Mouse (Mus musculus) neural tube, embryonic 13.5 days (tissue): Measurements from ENCODE around the gene Mpig6b. TPM values are rescaled to one million over a fixed set of nuclear protein-coding genes. Genes with fewer than 3 reads are reported as not detected.
A peak's percentile ranks its signal among the peaks of the same experiment; 100 is the strongest.

Experiments used
- ATAC-seq: fragments of 200-750 bp; cut with Nextera tagmentation; 2 replicates; pipeline ENCODE4 v1.8.0; 2017; ENCODE audit warnings: low read depth, mild to moderate bottlenecking, moderate TSS enrichment, moderate library complexity
- H3K27ac ChIP-seq: fragments of 300-500 bp; sonication (generic); replicated peaks from 2 replicates; pipeline ENCODE4 v1.5.1; 2015; ENCODE audit warnings: moderate library complexity, mild to moderate bottlenecking, inconsistent platforms
- H3K27me3 ChIP-seq: fragments of 300-500 bp; sonication (generic); 2 replicates; pipeline ENCODE4 v1.6.1; 2015; ENCODE audit warnings: mild to moderate bottlenecking, inconsistent platforms
- H3K36me3 ChIP-seq: fragments of 300-500 bp; sonication (generic); 2 replicates; pipeline ENCODE4 v1.6.1; 2015; ENCODE audit warnings: mild to moderate bottlenecking, inconsistent platforms
- H3K4me1 ChIP-seq: fragments of 300-500 bp; sonication (generic); replicated peaks from 2 replicates; pipeline ENCODE4 v1.6.1; 2015; ENCODE audit warnings: inconsistent platforms
- H3K4me2 ChIP-seq: fragments of 300-500 bp; sonication (generic); 2 replicates; pipeline ENCODE4 v1.6.1; 2015; ENCODE audit warnings: inconsistent platforms, mild to moderate bottlenecking, moderate library complexity
- H3K4me3 ChIP-seq: fragments of 300-500 bp; sonication (generic); 2 replicates; pipeline ENCODE4 v1.5.1; 2015; ENCODE audit warnings: mild to moderate bottlenecking, inconsistent platforms
- H3K9ac ChIP-seq: fragments of 300-500 bp; sonication (generic); 2 replicates; pipeline ENCODE4 v1.6.1; 2015; ENCODE audit warnings: moderate library complexity, mild to moderate bottlenecking, inconsistent platforms
- H3K9me3 ChIP-seq: fragments of 300-500 bp; sonication (generic); 2 replicates; pipeline ENCODE4 v1.6.1; 2016; ENCODE audit warnings: inconsistent platforms
- WGBS: fragments of 180-500 bp; shearing (Covaris S2); methylation state at CpG from one replicate; pipeline ENCODE4 v1.1.7; 2015; 5-methylcytosine and 5-hydroxymethylcytosine counted together
- polyA plus RNA-seq: library from polyadenylated mRNA; unstranded; fragments of >200 nt; fragmentation: Nextera tagmentation; extraction: Ambion mirVana; gene quantifications from 2 replicates; pipeline ENCODE4 v1.2.1, GENCODE M21; 2015

Mpig6b gene
- polyA plus RNA-seq, 1 experiment from 2014 or later: 0.38 TPM

DNA sequence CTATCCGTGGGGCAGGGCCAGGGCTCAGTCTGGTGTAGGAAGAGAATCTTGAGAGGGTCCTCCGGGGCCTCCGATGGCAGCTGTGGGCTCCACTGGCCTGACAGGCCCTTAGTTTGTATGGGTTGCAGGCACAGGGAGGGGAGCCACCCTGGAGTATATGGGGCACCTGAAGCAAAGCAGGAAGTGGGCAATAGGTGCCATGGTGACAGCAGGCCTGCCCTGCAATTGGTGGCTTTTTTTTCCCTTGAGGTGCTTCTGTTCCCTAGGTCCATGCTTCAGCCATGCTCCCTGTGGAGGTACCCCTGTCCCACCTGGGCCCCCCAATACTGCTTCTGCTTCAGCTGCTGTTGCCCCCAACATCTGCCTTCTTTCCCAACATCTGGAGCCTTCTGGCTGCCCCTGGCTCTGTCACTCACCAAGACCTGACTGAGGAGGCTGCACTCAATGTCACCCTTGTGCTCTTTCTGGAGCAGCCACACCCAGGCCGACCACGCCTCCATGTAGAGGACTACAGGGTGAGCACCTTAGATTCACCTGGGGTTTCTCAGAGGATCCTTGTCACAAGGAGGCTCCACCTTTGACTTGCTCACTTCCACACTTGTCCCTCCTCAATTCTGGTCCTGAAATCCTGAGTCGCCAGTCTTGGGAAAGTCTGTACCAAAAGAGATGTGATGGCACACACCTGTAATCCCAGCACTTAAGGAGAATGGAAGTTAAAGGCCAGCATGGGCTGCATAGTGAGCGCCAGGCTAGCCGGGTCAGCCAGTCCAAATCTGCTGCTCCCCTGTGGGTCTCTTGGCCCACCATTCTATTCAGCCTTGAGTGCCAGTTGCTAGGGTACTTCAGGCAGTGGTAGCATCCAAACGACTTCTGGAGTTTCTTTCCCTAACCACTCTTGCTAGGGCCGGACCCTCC, 48.9 kb downstream of the Mpig6b start:
- Histone ChIP-seq H3K27ac (no peak overlapping the region), H3K4me3 (no peak overlapping the region), H3K4me2 (no peak overlapping the region), H3K4me1 (peaks cover 21% of the 10 kb centered on the region), H3K9me3 (no peaks in the 10 kb centered on the region), H3K36me3 (peaks cover 57% of the 10 kb centered on the region), H3K9ac (no peak overlapping the region), H3K27me3 (no peaks in the 10 kb centered on the region)
- 80% methylated on average over 10 of the region's 10 CpGs for WGBS
- no peak for ATAC-seq

DNA sequence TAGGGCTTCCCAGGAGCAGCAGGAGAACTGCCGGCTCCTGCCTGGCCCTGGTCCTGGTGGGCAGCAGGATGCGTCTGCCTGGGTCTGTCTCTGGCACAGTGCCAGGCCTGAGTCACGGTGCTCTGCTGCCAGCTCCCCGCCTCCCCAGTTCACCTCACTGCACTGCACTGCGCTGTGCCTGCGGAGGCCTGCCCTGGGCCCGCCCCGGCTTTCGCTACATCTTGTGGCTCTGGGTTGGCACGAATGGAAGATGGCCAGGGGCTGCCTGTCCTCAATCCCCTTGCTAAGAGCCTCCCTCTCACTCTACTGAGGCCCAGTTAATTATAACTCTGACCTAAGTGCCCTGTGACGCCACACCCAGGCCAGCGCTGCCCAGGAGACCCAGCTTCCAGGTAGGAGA, 49.6 kb downstream of the Mpig6b start, which contains the start of gene Vwa7:
Vwa7 (plus strand) TSS at position 204 of the 400 bp plus-strand sequence.
- Histone ChIP-seq H3K4me3 (no peak within 1 kb of the TSS), H3K4me1 (peaks cover 17% of the 10 kb centered on the region), H3K9ac (peak within 1 kb of the TSS; percentile 31; the same call in 1 of the 2 replicates), H3K36me3 (peaks cover 64% of the 10 kb centered on the region), H3K27me3 (no peaks in the 10 kb centered on the region), H3K9me3 (no peaks in the 10 kb centered on the region), H3K27ac (no peak within 1 kb of the TSS), H3K4me2 (no peak within 1 kb of the TSS)
- peak; percentile 34; the same call in 1 of the 2 replicates for ATAC-seq
- WGBS: 61% methylated on average over 12 of the region's 12 CpGs

DNA sequence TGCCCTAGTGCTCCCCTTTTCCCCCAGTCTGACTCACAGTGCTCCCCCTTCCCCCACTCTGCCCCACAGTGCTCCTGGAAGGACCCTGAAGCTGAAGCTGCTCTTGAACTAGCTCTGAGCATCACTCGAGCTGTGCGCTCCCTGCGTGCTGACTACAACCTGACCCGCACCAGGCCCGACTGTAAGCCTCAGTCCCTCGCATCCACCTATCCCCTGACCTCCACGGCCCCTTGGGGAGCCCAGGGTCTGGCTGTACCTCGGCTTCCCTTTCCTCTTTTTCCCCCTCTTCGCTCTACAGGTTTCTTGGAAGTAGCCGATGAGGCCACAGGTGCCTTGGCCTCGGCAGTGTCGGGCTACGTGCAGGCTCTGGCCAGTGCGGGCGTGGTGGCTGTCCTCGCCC, 50.7 kb downstream of the Mpig6b start:
- Histone ChIP-seq H3K9ac (no peak overlapping the region), H3K36me3 (peaks cover 75% of the 10 kb centered on the region), H3K27ac (no peak overlapping the region), H3K27me3 (no peaks in the 10 kb centered on the region), H3K4me1 (peaks cover 11% of the 10 kb centered on the region; the same call in 1 of the 2 replicates), H3K4me2 (no peak overlapping the region), H3K4me3 (no peak overlapping the region), H3K9me3 (no peaks in the 10 kb centered on the region)
- 92% methylated on average over 16 of the region's 16 CpGs for WGBS
- ATAC-seq: no peak

DNA sequence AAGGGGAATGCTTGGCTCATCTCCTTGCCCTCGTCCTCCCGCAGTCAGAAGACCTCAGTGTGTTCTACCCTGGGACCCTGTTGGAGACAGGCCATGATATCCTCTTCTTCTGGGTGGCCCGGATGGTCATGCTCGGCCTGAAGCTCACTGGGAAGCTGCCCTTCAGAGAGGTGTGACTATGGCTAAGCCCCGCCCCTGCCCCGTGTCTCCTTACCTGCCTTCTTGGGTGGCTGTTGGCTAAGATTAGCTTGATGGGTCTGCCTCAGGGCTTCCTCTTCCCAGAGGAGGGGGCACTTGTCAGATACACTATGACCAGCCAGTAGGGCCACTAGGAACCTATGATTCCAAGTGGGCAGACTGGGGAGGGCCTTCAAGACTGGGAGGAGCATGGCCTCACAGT, 52.8 kb downstream of the Mpig6b start:
- Histone ChIP-seq H3K4me2 (no peak overlapping the region), H3K36me3 (peaks cover 94% of the 10 kb centered on the region), H3K27me3 (no peaks in the 10 kb centered on the region), H3K9me3 (no peaks in the 10 kb centered on the region), H3K27ac (no peak overlapping the region), H3K4me3 (no peak overlapping the region), H3K9ac (no peak overlapping the region), H3K4me1 (peaks cover 11% of the 10 kb centered on the region; the same call in 1 of the 2 replicates)
- WGBS: 86% methylated on average over 6 of the region's 6 CpGs
- no peak for ATAC-seq

Other genes with a start within 250 kb of the Mpig6b start
- gene Stk19, start 229.2 kb downstream of the Mpig6b start, polyA plus RNA-seq: 31.6 and 34.2 TPM in 2 replicates
- 63.0 and 63.2 TPM in 2 replicates for gene Dxo, start 229.2 kb downstream of the Mpig6b start, polyA plus RNA-seq
- gene Skiv2l, start 216.0 kb downstream of the Mpig6b start, polyA plus RNA-seq: 49.7 and 57.1 TPM in 2 replicates
- gene Nelfe, start 215.8 kb downstream of the Mpig6b start, polyA plus RNA-seq: 81.6 and 90.5 TPM in 2 replicates
- 1.8 and 2.9 TPM in 2 replicates for gene Cfb, start 203.7 kb downstream of the Mpig6b start, polyA plus RNA-seq
- gene Zbtb12, start 186.7 kb downstream of the Mpig6b start, polyA plus RNA-seq: 9.5 and 10.4 TPM in 2 replicates
- gene Gm20547, start 184.1 kb downstream of the Mpig6b start, polyA plus RNA-seq: not detected in 2 replicates
- 0.99 and 2.1 TPM in 2 replicates for gene C2, start 167.9 kb downstream of the Mpig6b start, polyA plus RNA-seq
- 86.8 and 88.7 TPM in 2 replicates for gene Ehmt2, start 167.7 kb downstream of the Mpig6b start, polyA plus RNA-seq
- gene Slc44a4, start 151.7 kb downstream of the Mpig6b start, polyA plus RNA-seq: not detected in 2 replicates
- 30.2 and 30.6 TPM in 2 replicates for gene Neu1, start 134.9 kb downstream of the Mpig6b start, polyA plus RNA-seq
- 0.38 and 0.47 TPM in 2 replicates for gene Hspa1b, start 106.9 kb downstream of the Mpig6b start, polyA plus RNA-seq
- gene Gm20481, start 96.3 kb downstream of the Mpig6b start, polyA plus RNA-seq: not detected in 2 replicates
- gene Hspa1a, start 94.0 kb downstream of the Mpig6b start, polyA plus RNA-seq: 6.0 and 6.3 TPM in 2 replicates
- gene Hspa1l, start 93.5 kb downstream of the Mpig6b start, polyA plus RNA-seq: 1.5 and 2.2 TPM in 2 replicates
- gene Lsm2, start 84.3 kb downstream of the Mpig6b start, polyA plus RNA-seq: 99.4 and 99.8 TPM in 2 replicates
- gene Vars, start 65.2 kb downstream of the Mpig6b start, polyA plus RNA-seq: 57.9 and 58.2 TPM in 2 replicates
- 0.17 and 0.18 TPM in 2 replicates for gene Vwa7, start 49.6 kb downstream of the Mpig6b start, polyA plus RNA-seq
- 2.5 and 2.6 TPM in 2 replicates for gene Sapcd1, start 38.2 kb downstream of the Mpig6b start, polyA plus RNA-seq
- gene Msh5, start 19.4 kb downstream of the Mpig6b start, polyA plus RNA-seq: 2.8 and 3.1 TPM in 2 replicates
- gene Clic1, start 16.2 kb downstream of the Mpig6b start, polyA plus RNA-seq: 132 and 145 TPM in 2 replicates
- 417 and 431 TPM in 2 replicates for gene Ddah2, start 7.1 kb downstream of the Mpig6b start, polyA plus RNA-seq
- gene Ly6g6c, start 796 bp downstream of the Mpig6b start, polyA plus RNA-seq: 0.54 TPM in 1 of 2 replicates, not detected in the other
- 0.46 and 0.55 TPM in 2 replicates for gene Ly6g6e, start 10.7 kb upstream of the Mpig6b start, polyA plus RNA-seq
- gene Ly6g6d, start 11.9 kb upstream of the Mpig6b start, polyA plus RNA-seq: 0.95 and 1.8 TPM in 2 replicates
- 0.44 and 0.68 TPM in 2 replicates for gene Ly6g6f, start 19.4 kb upstream of the Mpig6b start, polyA plus RNA-seq
- 98.2 and 104 TPM in 2 replicates for gene Abhd16a, start 23.1 kb upstream of the Mpig6b start, polyA plus RNA-seq
- gene Ly6g5c, start 42.1 kb upstream of the Mpig6b start, polyA plus RNA-seq: not detected in 2 replicates
- 1.4 and 1.7 TPM in 2 replicates for gene Ly6g5b, start 49.2 kb upstream of the Mpig6b start, polyA plus RNA-seq
- 20.9 and 25.5 TPM in 2 replicates for gene Gpank1, start 55.3 kb upstream of the Mpig6b start, polyA plus RNA-seq
- 333 and 339 TPM in 2 replicates for gene Csnk2b, start 55.9 kb upstream of the Mpig6b start, polyA plus RNA-seq
- 8.9 and 10.6 TPM in 2 replicates for gene D17H6S53E, start 60.2 kb upstream of the Mpig6b start, polyA plus RNA-seq
- 0.61 and 0.77 TPM in 2 replicates for gene Apom, start 65.9 kb upstream of the Mpig6b start, polyA plus RNA-seq
- 67.1 and 75.0 TPM in 2 replicates for gene Bag6, start 69.0 kb upstream of the Mpig6b start, polyA plus RNA-seq
- gene Prrc2a, start 98.7 kb upstream of the Mpig6b start, polyA plus RNA-seq: 178 and 185 TPM in 2 replicates
- 11.4 and 12.7 TPM in 2 replicates for gene Aif1, start 109.9 kb upstream of the Mpig6b start, polyA plus RNA-seq
- gene Lst1, start 122.3 kb upstream of the Mpig6b start, polyA plus RNA-seq: 7.8 and 8.9 TPM in 2 replicates
- 0.22 and 0.58 TPM in 2 replicates for gene Ltb, start 128.3 kb upstream of the Mpig6b start, polyA plus RNA-seq
- gene Tnf, start 135.8 kb upstream of the Mpig6b start, polyA plus RNA-seq: 0.13 TPM in 1 of 2 replicates, not detected in the other
- gene Lta, start 139.2 kb upstream of the Mpig6b start, polyA plus RNA-seq: 0.42 TPM in 1 of 2 replicates, not detected in the other
- 0.56 TPM in 1 of 2 replicates, not detected in the other for gene Gm16181, start 154.7 kb upstream of the Mpig6b start, polyA plus RNA-seq
- 58.9 and 66.1 TPM in 2 replicates for gene Atp6v1g2, start 167.5 kb upstream of the Mpig6b start, polyA plus RNA-seq
- 9.5 and 10.8 TPM in 2 replicates for gene Nfkbil1, start 169.6 kb upstream of the Mpig6b start, polyA plus RNA-seq
- 385 and 402 TPM in 2 replicates for gene Ddx39b, start 175.6 kb upstream of the Mpig6b start, polyA plus RNA-seq
- gene H2-D1, start 196.5 kb upstream of the Mpig6b start, polyA plus RNA-seq: 70.5 and 79.1 TPM in 2 replicates